Mouse (Mus musculus): ENCODE results near the gene Tspear. TPM values are rescaled to one million over a fixed set of nuclear protein-coding genes. Genes with fewer than 3 reads are reported as not detected.
"Not testable (repeated sequence)": the region's sequence is repeated elsewhere in the genome, so short reads cannot be mapped to it uniquely, and the experiment has no call there.

The Tspear gene
- total RNA-seq (2021), result under 1 TPM; 0.17 to 0.62 TPM
- 0.94 and 1.1 TPM in 2 replicates for polyA plus RNA-seq (2012; rRNA removed)
- long read RNA-seq, result 0 reads

GRCm38 (mm10) chr10:77685895-77686664, at the start of gene Tspear:
Tspear (plus strand) TSS chr10:77686569.
- peak; percentile 23 for DNase-seq

- DNase-seq, result peak; percentile 36
Measured at GRCm38 (mm10) chr10:77638956-77639355, 47.4 kb upstream of the Tspear start.

GRCm38 (mm10) chr10:77643160-77643559, 43.2 kb upstream of the Tspear start:
- no peak for DNase-seq

GRCm38 (mm10) chr10:77645571-77645970, 40.8 kb upstream of the Tspear start:
- no peak for DNase-seq

- no peak for DNase-seq
Measured at GRCm38 (mm10) chr10:77647461-77647860, 38.9 kb upstream of the Tspear start.

- DNase-seq, result no peak
Measured at GRCm38 (mm10) chr10:77647901-77648300, 38.5 kb upstream of the Tspear start.

- no peak for DNase-seq
Measured at GRCm38 (mm10) chr10:77652046-77652445, 34.3 kb upstream of the Tspear start.

GRCm38 (mm10) chr10:77658286-77658994, 27.9 kb upstream of the Tspear start:
- DNase-seq, result no peak

- no peak for DNase-seq
Measured at GRCm38 (mm10) chr10:77663949-77664665, 22.3 kb upstream of the Tspear start.

- no peak for DNase-seq
Measured at GRCm38 (mm10) chr10:77666342-77666741, 20.0 kb upstream of the Tspear start.

- no peak for DNase-seq
Measured at GRCm38 (mm10) chr10:77667402-77667801, 19.0 kb upstream of the Tspear start.

GRCm38 (mm10) chr10:77670710-77671109, 15.7 kb upstream of the Tspear start:
- no peak for DNase-seq

- no peak for DNase-seq
Measured at GRCm38 (mm10) chr10:77671519-77671918, 14.8 kb upstream of the Tspear start.

GRCm38 (mm10) chr10:77673765-77674164, 12.6 kb upstream of the Tspear start:
- DNase-seq, result no peak

GRCm38 (mm10) chr10:77677562-77677961, 8.8 kb upstream of the Tspear start:
- DNase-seq, result no peak

- DNase-seq, result no peak
Measured at GRCm38 (mm10) chr10:77682994-77683393, 3.4 kb upstream of the Tspear start.

- DNase-seq, result no peak
Measured at GRCm38 (mm10) chr10:77684181-77684580, 2.2 kb upstream of the Tspear start.

- DNase-seq, result no peak
Measured at GRCm38 (mm10) chr10:77687021-77687420, 652 bp downstream of the Tspear start.

GRCm38 (mm10) chr10:77690356-77690807, 4.0 kb downstream of the Tspear start, which contains the start of gene Gm19402:
Gm19402 (minus strand) TSS chr10:77690757.
- not testable (repeated sequence) for DNase-seq

GRCm38 (mm10) chr10:77697133-77697532, 10.8 kb downstream of the Tspear start, which contains the start of gene Gm9508:
Gm9508 (minus strand) TSS chr10:77697233.
- no peak for DNase-seq

GRCm38 (mm10) chr10:77706326-77706725, 20.0 kb downstream of the Tspear start, which contains the start of gene Gm10272:
Gm10272 (plus strand) TSS chr10:77706626.
- DNase-seq, result no peak

- DNase-seq, result no peak
Measured at GRCm38 (mm10) chr10:77709831-77710230, 23.5 kb downstream of the Tspear start.
